Comparison of ENCODE assay signal across 8 mouse cellular contexts in genomic region chr11:80809993-80810821, GRCm38 (mm10). TPM values are rescaled to one million over a fixed set of nuclear protein-coding genes. Genes with fewer than 3 reads are reported as not detected.
DNase-seq lines count a peak whose midpoint lies in the region; ATAC-seq and TF ChIP-seq lines count a peak whose summit lies in the region.

TSS of gene Tmem98 (plus strand) at chr11:80810175.

- H3K9ac ChIP-seq in MEL (ENCODE audit: control insufficient read depth, low read depth, low read length, poor library complexity, severe bottlenecking), result peak within 1 kb of the TSS; percentile 74
- H3K9ac ChIP-seq in heart, embryonic 12.5 days, result peak within 1 kb of the TSS; percentile 88
- peak within 1 kb of the TSS; percentile 40 for H3K9ac ChIP-seq in lung, postnatal 0 days (replicated peaks; ENCODE audit: low read depth)

- H3K9me3 ChIP-seq in MEL (replicated peaks; ENCODE audit: insufficient read depth, low read length), result no peaks in the 10 kb centered on the region
- H3K9me3 ChIP-seq in heart, embryonic 12.5 days (replicated peaks), result no peaks in the 10 kb centered on the region
- H3K9me3 ChIP-seq in lung, postnatal 0 days (ENCODE audit: low read length), result no peaks in the 10 kb centered on the region

- peak within 1 kb of the TSS; percentile 80 to 99 for H3K4me3 ChIP-seq in MEL (ENCODE audit: control insufficient read depth in 1 of 2, insufficient read depth in 1 of 2, low read depth in 2 of 2, low read length in 2 of 2)
- H3K4me3 ChIP-seq in heart, embryonic 12.5 days, result peak within 1 kb of the TSS; percentile 77
- peak within 1 kb of the TSS; percentile 54 for H3K4me3 ChIP-seq in lung, postnatal 0 days (ENCODE audit: low read depth, low read length)
- H3K4me3 ChIP-seq in small intestine, adult 2 months (ENCODE audit: low read depth, low read length), result peak within 1 kb of the TSS; percentile 68

- no peaks in the 10 kb centered on the region for H3K27me3 ChIP-seq in MEL (ENCODE audit: control insufficient read depth in 1 of 2, insufficient read depth in 2 of 2, low read length in 2 of 2)
- no peaks in the 10 kb centered on the region for H3K27me3 ChIP-seq in heart, embryonic 12.5 days (replicated peaks)
- no peaks in the 10 kb centered on the region for H3K27me3 ChIP-seq in lung, postnatal 0 days (replicated peaks; ENCODE audit: insufficient read depth, low read length)
- H3K27me3 ChIP-seq in small intestine, adult 2 months (ENCODE audit: control insufficient read depth, insufficient read depth, low read length), result no peaks in the 10 kb centered on the region

- H3K36me3 ChIP-seq in MEL (ENCODE audit: control insufficient read depth in 1 of 2, insufficient read depth in 2 of 2, low read length in 2 of 2), result no peaks in the 10 kb centered on the region; a peak in 1 of 4 replicates
- peaks cover 32% of the 10 kb centered on the region for H3K36me3 ChIP-seq in heart, embryonic 12.5 days
- H3K36me3 ChIP-seq in lung, postnatal 0 days (ENCODE audit: insufficient read depth, low read length), result peaks cover 10% of the 10 kb centered on the region; the same call in 1 of the 2 replicates
- H3K36me3 ChIP-seq in small intestine, adult 2 months (ENCODE audit: control insufficient read depth, insufficient read depth, low read length), result peaks cover 18% of the 10 kb centered on the region

- peak within 1 kb of the TSS; percentile 89 for H3K4me2 ChIP-seq in heart, embryonic 12.5 days
- H3K4me2 ChIP-seq in lung, postnatal 0 days (replicated peaks; ENCODE audit: low read depth, low read length), result peak within 1 kb of the TSS; percentile 87

- no peaks in the 10 kb centered on the region; the same call in 1 of the 2 replicates for H3K79me2 ChIP-seq in MEL (ENCODE audit: control insufficient read depth, insufficient read depth, low read length, poor library complexity)

- TF ChIP-seq CTCF in MEL (IDR thresholded peaks at IDR 0.05 in 2 of 3, conservative IDR thresholded peaks at IDR 0.05 in 1 of 3; ENCODE audit: control insufficient read depth in 1 of 3, insufficient read depth in 1 of 3, low read depth in 2 of 3, low read length in 3 of 3, poor library complexity in 1 of 3, severe bottlenecking in 1 of 3), result no peak
- TF ChIP-seq CTCF in lung, postnatal 0 days (IDR thresholded peaks at IDR 0.05), result peak; percentile 5; the same call in 1 of the 2 replicates
- TF ChIP-seq CTCF in small intestine, adult 2 months (IDR thresholded peaks at IDR 0.05; ENCODE audit: extremely low read depth, insufficient read length, insufficient replicate concordance, low read depth, low read length), result no peak

- no peak within 1 kb of the TSS for H3K27ac ChIP-seq in MEL (ENCODE audit: control insufficient read depth, low read depth, low read length)
- H3K27ac ChIP-seq in heart, embryonic 12.5 days (ENCODE audit: poor library complexity, severe bottlenecking), result peak within 1 kb of the TSS; percentile 89
- peak within 1 kb of the TSS; percentile 51 for H3K27ac ChIP-seq in lung, postnatal 0 days (ENCODE audit: low read length)
- H3K27ac ChIP-seq in small intestine, adult 2 months (ENCODE audit: insufficient read depth, low read depth, low read length), result peak within 1 kb of the TSS; percentile 80

- TF ChIP-seq EP300 in MEL (IDR thresholded peaks at IDR 0.05; ENCODE audit: low read depth in 1 of 2, low read length in 2 of 2), result no peak
- no peak for TF ChIP-seq EP300 in lung, postnatal 0 days (IDR thresholded peaks at IDR 0.05)

- peak in 1 of 2 experiments; percentile 16; a peak in 2 of 4 replicates for TF ChIP-seq POLR2A in MEL (IDR thresholded peaks at IDR 0.05; ENCODE audit: control insufficient read depth in 1 of 2, insufficient read depth in 1 of 2, low read depth in 1 of 2, low read length in 2 of 2, poor library complexity in 1 of 2)
- TF ChIP-seq POLR2A in small intestine, adult 2 months (IDR thresholded peaks at IDR 0.05; ENCODE audit: low read depth, low read length), result no peak; the same call in 1 of the 2 replicates

- peaks cover 0 to 12% of the 10 kb centered on the region in 2 experiments; a peak in 2 of 4 replicates for H3K4me1 ChIP-seq in MEL (ENCODE audit: control insufficient read depth in 1 of 2, insufficient read depth in 2 of 2, low read length in 2 of 2)
- H3K4me1 ChIP-seq in heart, embryonic 12.5 days (replicated peaks), result peaks cover 30% of the 10 kb centered on the region
- peaks cover 5% of the 10 kb centered on the region; the same call in 1 of the 2 replicates for H3K4me1 ChIP-seq in lung, postnatal 0 days (ENCODE audit: insufficient read depth, low read depth, low read length)
- peaks cover 27% of the 10 kb centered on the region for H3K4me1 ChIP-seq in small intestine, adult 2 months (ENCODE audit: control insufficient read depth, insufficient read depth, insufficient read length, low read length)

- no peak for TF ChIP-seq RAD21 in MEL (IDR thresholded peaks at IDR 0.05; ENCODE audit: low read depth, low read length)

- peak; percentile 83 for ATAC-seq in heart, embryonic 12.5 days (ENCODE audit: insufficient number of reproducible peaks, low FRiP score)
- peak; percentile 85 for ATAC-seq in lung, postnatal 0 days

- under 1% methylated on average over 54 of the region's 54 CpGs for WGBS in heart, embryonic 12.5 days
- 3% methylated on average over 39 of the region's 54 CpGs for WGBS in lung, postnatal 0 days
- 2% methylated on average over 54 of the region's 54 CpGs for whole genome bisulfite sequencing in small intestine, adult 2 months

- peak; percentile 30 for DNase-seq in 3T3-L1 (ENCODE audit: low read depth, low spot score)
- DNase-seq in MEL (ENCODE audit: low read depth, low spot score), result peak; percentile 65
- peak; percentile 26 for DNase-seq in embryo, embryonic 11.5 days (ENCODE audit: low read depth, low spot score)
- DNase-seq in kidney, postnatal 36 days, result peak; percentile 27 to 65
- DNase-seq in lung, postnatal 0 days (ENCODE audit: low spot score), result peak; percentile 54
- DNase-seq in thymus, adult 18-20 months, result no peak

TF ChIP-seq in MEL, 35 proteins besides CTCF, POLR2A, EP300 and RAD21:
- 0 out of 2 replicates have a peak, but pooled peaks have one; percentile 4 for TF ChIP-seq MAZ (IDR thresholded peaks at IDR 0.05; ENCODE audit: low read depth, low read length)
- no peak for TF ChIP-seq NRF1 (IDR thresholded peaks at IDR 0.05; ENCODE audit: insufficient read depth, low read depth, low read length, poor library complexity, severe bottlenecking)

RNA-seq across cellular contexts. Expression of gene Tmem98, which starts in this region (rescaled TPM):
- total RNA-seq in MEL (2012; rRNA removed), result 21.5 and 23.3 TPM in 2 replicates
- polyA plus RNA-seq in MEL (2012; ENCODE audit: insufficient read depth in 1 of 2, insufficient read length in 2 of 2, low read depth in 1 of 2, low replicate concordance in 2 of 2, missing spikeins in 1 of 2), result 10 to 100 TPM in 1 of 2 experiments, not detected in 1; 33.5 TPM
- 99.1 and 101 TPM in 2 replicates for polyA plus RNA-seq in heart, embryonic 12.5 days (2016; fragmentation: Nextera tagmentation; extraction: Ambion mirVana)
- polyA plus RNA-seq in lung, postnatal 0 days (2015; fragmentation: Nextera tagmentation; extraction: Ambion mirVana), result 72.1 and 82.0 TPM in 2 replicates
- 100 and 209 TPM in 2 replicates for polyA plus RNA-seq in small intestine, adult 2 months (2012; rRNA removed)

Comparison
In these comparisons a context has a peak if more than half of its experiments do, and no peak if none do; other contexts are left out.
1. DNase-seq: peak in 3T3-L1 (single experiment), MEL (single experiment), embryo, embryonic 11.5 days (single experiment), kidney, postnatal 36 days (2 of 2) and lung, postnatal 0 days (single experiment); none in thymus, adult 18-20 months (0 of 2).
2. Peak in every context shown above with its lines, with median percentiles within 50 percentile points of each other: H3K4me3 ChIP-seq and H3K9ac ChIP-seq.